Mouse (Mus musculus) erythroid progenitor cell, adult 5-6 weeks (primary cell): Measurements from ENCODE around the gene Scarb2. TPM values are rescaled to one million over a fixed set of nuclear protein-coding genes. Genes with fewer than 3 reads are reported as not detected.
"Not testable (repeated sequence)": the region's sequence is repeated elsewhere in the genome, so short reads cannot be mapped to it uniquely, and the experiment has no call there.

ENCODE experiments used
- ATAC-seq: replicated peaks from 2 replicates; pipeline ENCODE4 v1.8.0; 2016; ENCODE audit warnings: moderate number of reproducible peaks, mild to moderate bottlenecking, moderate TSS enrichment, inconsistent platforms; ENCODE audit not compliant: poor library complexity, low FRiP score, severe bottlenecking
- total RNA-seq, 2 experiments: library from RNA; stranded (forward) in 1 of 2; stranded (reverse) in 1 of 2; fragments of 150-400 nt in 1 of 2; fragments of 186-747, 209-891 nt in 1 of 2; gene quantifications; 2 replicates each; pipeline versions ENCODE4 v1.2.3 to v1.2.4; 2015 to 2017; ENCODE audit warnings: low replicate concordance in 2 of 2

The Scarb2 gene
- total RNA-seq (2015; ENCODE audit: low replicate concordance) = 5.9 and 11.2 TPM in 2 replicates
- total RNA-seq (2017; ENCODE audit: low replicate concordance) = 9.8 and 13.3 TPM in 2 replicates

DNA sequence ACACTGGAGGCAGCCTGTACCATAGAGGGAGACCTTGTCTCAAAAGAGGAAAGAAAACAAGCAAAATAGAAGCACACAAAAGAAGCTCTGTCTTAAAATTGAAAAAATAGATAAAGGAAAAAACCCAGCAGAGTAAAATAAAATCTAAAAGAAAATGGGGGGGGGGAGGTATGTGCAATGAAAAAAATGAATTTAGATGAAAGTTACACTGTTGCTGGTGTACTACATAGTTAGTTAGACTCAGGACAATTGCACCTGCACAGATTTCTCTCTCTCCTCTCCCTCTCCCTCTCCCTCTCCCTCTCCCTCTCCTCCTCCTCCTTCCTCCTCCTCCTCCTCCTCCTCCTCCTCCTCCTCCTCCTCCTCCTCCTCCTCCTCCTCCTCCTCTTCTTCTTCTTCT, at the start of gene Scarb2:
TSS of gene Scarb2 (minus strand) at position 101 of the 400 bp plus-strand sequence.
- no peak for ATAC-seq

DNA sequence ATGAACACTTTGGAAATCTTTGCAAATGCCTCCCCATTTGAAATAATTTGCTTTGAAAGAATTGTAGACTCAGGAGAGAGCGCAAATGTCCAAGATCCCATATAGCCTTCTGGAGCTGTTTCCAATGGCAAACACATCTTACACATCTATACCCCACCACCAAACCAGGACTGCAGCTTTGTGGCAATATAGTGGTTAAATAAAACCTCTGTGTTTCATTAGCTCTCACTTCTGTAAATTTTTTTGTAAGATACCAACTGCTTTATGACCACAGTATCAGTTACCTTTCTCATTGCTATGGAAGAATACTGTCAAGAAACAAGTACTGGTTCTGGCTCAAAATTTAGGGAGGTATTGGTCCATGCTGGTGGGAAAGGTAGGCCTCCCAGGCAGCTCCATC, 49.3 kb upstream of the Scarb2 start:
- ATAC-seq = no peak

DNA sequence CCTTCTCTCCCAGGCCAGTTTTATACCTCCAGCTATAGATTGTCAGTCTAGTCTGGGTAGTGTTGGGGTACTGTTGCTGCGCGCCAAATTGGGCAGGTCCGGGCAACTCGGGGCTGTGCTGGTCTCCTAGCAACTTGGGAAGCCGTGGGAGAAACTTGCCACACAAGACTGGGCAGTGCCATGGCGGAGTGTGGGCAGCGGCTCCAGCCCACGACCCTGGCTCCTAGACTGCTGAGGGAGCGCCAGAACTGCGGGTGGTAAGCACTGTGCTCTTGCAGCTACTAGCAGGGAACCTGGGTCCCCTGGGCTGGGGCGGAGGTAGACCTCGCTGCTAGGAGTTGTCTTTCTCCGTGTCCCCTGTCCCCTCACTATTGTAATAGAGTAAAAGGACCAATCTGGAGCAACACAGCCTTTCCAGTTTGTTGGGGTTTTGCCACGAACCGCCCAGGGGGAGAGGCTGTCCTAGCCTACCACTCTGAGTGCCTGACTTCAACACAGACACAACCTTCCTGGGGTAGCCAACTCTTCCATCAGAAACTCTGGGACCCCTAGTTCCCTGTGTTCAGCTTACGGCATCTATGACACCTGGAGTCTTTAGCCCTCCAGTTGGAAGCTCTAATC, 48.4 kb upstream of the Scarb2 start, which contains the start of gene Fam47e:
TSS of gene Fam47e (plus strand) at position 179 of the 621 bp plus-strand sequence.
- ATAC-seq = no peak

GRCm38 (mm10) chr5:92554443-92554842, 47.8 kb upstream of the Scarb2 start:
- ATAC-seq = no peak

- no peak for ATAC-seq
Observed at GRCm38 (mm10) chr5:92553939-92554338, 47.3 kb upstream of the Scarb2 start.

DNA sequence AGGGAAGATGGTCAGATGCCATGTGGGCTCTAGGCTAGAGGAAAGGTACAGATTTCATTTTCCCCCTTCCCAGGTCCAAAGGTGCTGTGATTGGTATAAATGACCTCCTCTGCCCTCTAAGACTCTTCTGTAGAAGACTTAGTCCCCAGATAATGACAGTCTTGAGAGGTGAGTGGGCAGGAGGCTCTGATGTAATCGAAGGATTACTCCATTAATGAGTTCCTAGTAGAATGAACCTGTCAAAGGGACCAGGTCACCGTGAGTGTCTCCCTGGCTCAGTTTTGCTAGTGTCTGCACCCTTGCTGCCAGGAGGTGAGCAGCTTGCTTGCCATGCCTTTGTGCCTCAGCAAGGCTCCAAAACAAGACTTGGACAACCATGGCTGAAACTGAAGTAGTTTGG, 46.0 kb upstream of the Scarb2 start:
- no peak for ATAC-seq

DNA sequence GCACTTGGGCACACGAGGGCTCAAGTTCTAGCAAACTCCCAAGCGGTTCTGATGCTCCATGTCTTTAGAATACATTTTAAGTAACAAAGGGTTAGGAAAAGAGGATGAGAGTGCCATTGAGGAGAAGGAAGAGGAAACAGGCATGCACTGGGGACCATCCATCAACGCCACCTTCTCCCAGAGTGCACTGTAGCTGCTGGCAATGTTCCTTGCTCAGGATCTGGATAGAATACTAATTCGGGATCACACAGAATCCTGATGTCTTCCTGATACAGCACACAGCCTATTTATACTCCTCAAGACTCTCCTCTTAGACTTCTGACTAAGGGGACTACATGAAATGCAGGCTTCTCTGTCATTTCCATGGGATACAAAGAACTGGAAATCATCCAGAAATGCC, 33.1 kb upstream of the Scarb2 start:
- no peak for ATAC-seq

- no peak for ATAC-seq
Observed at GRCm38 (mm10) chr5:92524821-92525258, 18.2 kb upstream of the Scarb2 start.

- ATAC-seq = not testable (repeated sequence)
Observed at GRCm38 (mm10) chr5:92521131-92521530, 14.5 kb upstream of the Scarb2 start.

- no peak for ATAC-seq
Observed at GRCm38 (mm10) chr5:92512066-92512465, 5.4 kb upstream of the Scarb2 start.

GRCm38 (mm10) chr5:92511256-92511655, 4.6 kb upstream of the Scarb2 start:
- no peak for ATAC-seq

GRCm38 (mm10) chr5:92508853-92509252, 2.2 kb upstream of the Scarb2 start:
- no peak for ATAC-seq

DNA sequence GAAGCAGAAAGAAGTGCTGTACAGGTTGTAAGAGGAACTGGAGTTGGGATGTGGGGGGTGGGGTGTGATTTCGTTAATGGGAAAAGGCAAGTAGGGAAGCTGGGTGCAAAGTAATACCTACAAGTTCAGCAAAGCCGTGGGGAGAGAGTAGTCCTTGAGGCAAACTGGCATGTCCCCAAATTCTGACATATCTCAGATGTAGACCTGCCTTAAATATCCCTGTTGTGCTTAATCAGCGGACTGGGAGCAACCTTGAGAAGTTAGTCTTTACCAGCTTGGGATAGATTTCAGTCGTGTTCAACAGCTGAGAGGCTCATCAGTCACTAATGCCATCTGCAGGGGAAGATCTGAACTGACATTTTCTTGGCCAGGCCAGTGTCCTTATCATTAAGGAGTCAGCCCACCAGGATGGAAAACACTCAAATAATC, 318 bp downstream of the Scarb2 start:
- no peak for ATAC-seq

GRCm38 (mm10) chr5:92505402-92505865, 1.2 kb downstream of the Scarb2 start:
- ATAC-seq = peak; percentile 96

- peak; percentile 50 for ATAC-seq
Observed at GRCm38 (mm10) chr5:92504676-92505400, 1.8 kb downstream of the Scarb2 start.

- no peak for ATAC-seq
Observed at GRCm38 (mm10) chr5:92503856-92504618, 2.6 kb downstream of the Scarb2 start.

- ATAC-seq = no peak
Observed at GRCm38 (mm10) chr5:92503356-92503847, 3.2 kb downstream of the Scarb2 start.

- ATAC-seq = no peak
Observed at GRCm38 (mm10) chr5:92499378-92499777, 7.3 kb downstream of the Scarb2 start.

- ATAC-seq = no peak
Observed at GRCm38 (mm10) chr5:92498661-92499060, 8.0 kb downstream of the Scarb2 start.

- no peak for ATAC-seq
Observed at GRCm38 (mm10) chr5:92498225-92498624, 8.4 kb downstream of the Scarb2 start.
